Mouse (Mus musculus) erythroblast, embryonic 14.5 days (primary cell): ENCODE results near the gene Bcl9l. TPM values are rescaled to one million over a fixed set of nuclear protein-coding genes. Genes with fewer than 3 reads are reported as not detected.

Experiments
- H3K27me3 ChIP-seq: 2 replicates; pipeline ENCODE4 v1.6.1; 2012; ENCODE audit warnings: inconsistent platforms; ENCODE audit not compliant: control insufficient read depth
- H3K36me3 ChIP-seq: 2 replicates; pipeline ENCODE4 v1.6.1; 2012; ENCODE audit warnings: mild to moderate bottlenecking, inconsistent platforms; ENCODE audit not compliant: control insufficient read depth
- H3K4me1 ChIP-seq: 2 replicates; pipeline ENCODE4 v1.6.1; 2012; ENCODE audit warnings: inconsistent platforms; ENCODE audit not compliant: control insufficient read depth
- H3K4me3 ChIP-seq: replicated peaks from 2 replicates; pipeline ENCODE3; 2012; ENCODE audit warnings: moderate library complexity, mild to moderate bottlenecking, inconsistent platforms
- H3K9me3 ChIP-seq: 2 replicates; pipeline ENCODE4 v1.6.1; 2012; ENCODE audit warnings: low read length, inconsistent platforms, mixed read lengths; ENCODE audit not compliant: control insufficient read depth
- GATA1 ChIP-seq: IDR thresholded peaks from 2 replicates; pipeline ENCODE4 v1.6.1; 2012; ENCODE audit warnings: low read length, inconsistent platforms, mixed read lengths
- TAL1 ChIP-seq: IDR thresholded peaks from 3 replicates; pipeline ENCODE4 v1.6.1; 2012; ENCODE audit warnings: low read length, inconsistent platforms, mixed read lengths
- polyA plus RNA-seq: library from polyadenylated mRNA; stranded (reverse); fragments of >175 nt; gene quantifications from 2 replicates; pipeline ENCODE4 v1.2.3, GENCODE M21; 2012

Gene Bcl9l
- polyA plus RNA-seq, 1 experiment = 0.06 TPM

DNA sequence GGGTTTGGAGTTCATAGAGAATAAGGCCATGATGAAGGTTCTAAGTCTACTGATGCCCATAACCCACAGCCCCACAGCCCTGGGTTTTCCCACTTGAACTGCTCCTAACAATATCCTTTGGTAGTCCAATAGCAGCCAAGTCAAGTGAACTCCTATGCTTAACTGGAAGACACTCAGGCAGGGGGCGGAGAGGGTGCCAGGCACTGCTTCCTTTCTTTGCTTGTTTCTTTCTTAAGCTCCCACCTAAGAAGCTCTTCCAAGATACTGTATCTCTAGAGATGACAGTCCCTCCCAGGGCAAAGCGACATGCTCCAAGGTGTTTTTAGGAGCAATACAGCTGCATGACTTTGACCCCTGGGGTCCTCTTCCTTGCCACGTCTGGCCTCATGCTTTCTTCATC is 42.4 kb downstream of the Bcl9l start:
- Histone ChIP-seq H3K9me3 (no peaks in the 10 kb centered on the region), H3K36me3 (no peaks in the 10 kb centered on the region), H3K4me3 (no peak overlapping the region), H3K4me1 (no peaks in the 10 kb centered on the region), H3K27me3 (peaks cover 16% of the 10 kb centered on the region)
- TF ChIP-seq GATA1 (no peak), TAL1 (no peak)

DNA sequence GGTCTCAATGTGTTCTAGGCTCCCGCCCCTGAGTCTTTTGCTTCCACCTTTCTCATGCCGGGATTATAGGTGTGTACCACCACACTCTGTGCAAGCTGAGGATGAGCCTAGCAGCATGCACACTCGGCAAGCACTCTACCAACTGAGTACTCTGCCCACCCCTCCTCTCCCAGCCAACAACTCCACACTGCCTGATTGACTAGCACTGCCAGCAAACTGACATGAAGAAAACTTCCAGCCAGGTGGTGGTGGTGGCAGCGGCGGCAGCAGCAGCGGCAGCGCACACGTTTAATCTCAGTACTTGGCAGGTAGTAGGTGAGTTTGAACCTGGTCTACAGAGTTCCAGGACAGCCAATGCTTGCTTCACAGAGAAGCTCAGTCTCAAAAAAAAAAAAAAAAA is 43.0 kb downstream of the Bcl9l start:
- Histone ChIP-seq H3K4me1 (no peaks in the 10 kb centered on the region), H3K27me3 (peaks cover 18% of the 10 kb centered on the region), H3K4me3 (no peak overlapping the region), H3K36me3 (no peaks in the 10 kb centered on the region), H3K9me3 (no peaks in the 10 kb centered on the region)
- TF ChIP-seq GATA1 (no peak), TAL1 (no peak)

DNA sequence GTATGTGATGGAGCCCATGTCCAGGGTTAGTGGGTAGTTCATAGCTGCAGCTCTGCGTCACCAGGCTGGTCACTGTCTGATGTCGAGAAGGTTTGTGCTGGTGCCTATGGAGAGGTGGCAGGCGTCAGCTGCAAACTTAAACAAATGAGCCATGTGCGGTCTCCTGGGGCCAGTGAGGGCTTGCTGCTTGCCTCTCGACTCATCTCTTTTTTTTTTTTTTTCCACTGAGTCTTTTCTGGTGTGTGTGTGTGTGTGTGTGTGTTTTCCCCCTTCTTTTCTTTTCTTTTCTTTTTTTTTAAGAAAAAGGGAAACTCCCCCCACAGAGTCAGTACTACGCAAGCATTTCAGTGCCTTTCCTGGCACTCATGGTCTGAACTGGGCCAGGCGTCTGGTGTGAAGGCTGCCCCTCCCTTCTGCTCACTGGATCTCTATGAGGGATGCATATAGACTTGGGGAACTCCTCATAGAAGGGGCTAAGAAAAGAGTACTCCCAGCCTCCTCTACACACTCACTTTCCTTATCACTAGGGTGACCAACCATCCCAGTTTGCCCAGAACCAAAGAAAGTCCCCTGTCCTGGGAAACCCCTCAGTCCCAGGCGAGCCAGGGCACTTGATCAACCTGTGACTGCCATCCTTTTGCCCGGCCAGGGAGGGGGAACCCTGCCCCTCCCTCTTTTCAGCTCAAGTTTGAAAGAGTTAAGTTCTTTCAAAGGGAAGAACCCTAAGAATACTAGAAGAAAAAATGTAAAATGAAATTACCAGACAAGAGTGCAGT is 43.9 kb downstream of the Bcl9l start:
- Histone ChIP-seq H3K36me3 (no peaks in the 10 kb centered on the region), H3K4me3 (no peak overlapping the region), H3K9me3 (peaks cover 2% of the 10 kb centered on the region), H3K27me3 (peaks cover 18% of the 10 kb centered on the region), H3K4me1 (no peaks in the 10 kb centered on the region)
- no peak for TF ChIP-seq GATA1
- no peak for TF ChIP-seq TAL1

DNA sequence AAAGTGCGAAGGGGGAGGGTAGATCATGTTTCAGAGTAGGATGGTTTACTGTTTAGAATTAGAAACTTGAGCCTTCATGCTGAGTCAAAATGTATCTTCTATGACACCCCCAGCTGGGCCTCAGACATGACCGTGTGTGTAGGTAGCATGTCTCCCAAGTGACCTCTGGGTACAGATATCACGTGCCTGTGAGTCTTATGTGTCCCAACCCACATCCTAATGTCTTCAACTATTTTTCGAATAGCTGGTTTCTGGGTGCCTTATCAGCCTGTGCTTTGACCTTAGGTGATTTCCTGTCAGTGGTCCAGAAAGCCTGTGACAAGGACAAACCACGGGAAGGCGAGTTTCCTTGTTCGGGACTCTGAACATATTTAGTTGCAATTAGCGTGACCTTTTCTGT is 45.7 kb downstream of the Bcl9l start:
- TF ChIP-seq TAL1 = no peak
- TF ChIP-seq GATA1 = no peak
- Histone ChIP-seq H3K27me3 (peaks cover 18% of the 10 kb centered on the region), H3K9me3 (peaks cover 4% of the 10 kb centered on the region), H3K4me3 (no peak overlapping the region), H3K36me3 (no peaks in the 10 kb centered on the region), H3K4me1 (no peaks in the 10 kb centered on the region)

DNA sequence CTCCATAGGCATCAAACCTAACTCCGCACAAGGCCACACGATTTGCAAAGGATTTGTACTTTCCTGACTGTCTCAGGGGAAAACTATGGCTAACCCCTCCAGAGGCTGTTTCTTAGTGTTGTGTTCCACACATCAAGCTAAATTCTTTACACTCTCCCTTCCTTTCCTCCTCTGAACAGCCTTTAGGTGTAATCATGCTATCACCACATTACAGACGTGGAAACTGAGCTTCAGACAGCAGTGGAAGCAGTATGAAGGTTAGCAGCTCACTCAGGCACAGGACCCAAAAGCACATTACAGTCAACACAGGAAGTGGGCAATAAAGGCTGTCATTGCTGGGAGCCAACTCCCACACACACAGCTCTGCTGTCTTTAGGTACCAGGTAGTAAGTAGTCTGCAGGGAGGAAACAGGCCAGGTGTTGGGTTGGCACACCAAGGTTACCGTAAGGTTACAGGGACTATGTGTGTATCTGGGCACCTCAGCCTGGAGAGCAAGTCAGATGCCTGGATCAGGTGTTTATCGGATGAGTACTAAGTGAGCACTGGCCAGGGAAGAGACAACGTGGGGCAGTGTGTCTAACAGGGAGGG is 50.5 kb downstream of the Bcl9l start:
- H3K36me3 ChIP-seq = no peaks in the 10 kb centered on the region
- peaks cover 27% of the 10 kb centered on the region for H3K27me3 ChIP-seq
- no peak for TF ChIP-seq GATA1
- no peak for TF ChIP-seq TAL1
- H3K4me1 ChIP-seq = peaks cover 5% of the 10 kb centered on the region
- H3K4me3 ChIP-seq = no peak overlapping the region
- peaks cover 4% of the 10 kb centered on the region for H3K9me3 ChIP-seq

DNA sequence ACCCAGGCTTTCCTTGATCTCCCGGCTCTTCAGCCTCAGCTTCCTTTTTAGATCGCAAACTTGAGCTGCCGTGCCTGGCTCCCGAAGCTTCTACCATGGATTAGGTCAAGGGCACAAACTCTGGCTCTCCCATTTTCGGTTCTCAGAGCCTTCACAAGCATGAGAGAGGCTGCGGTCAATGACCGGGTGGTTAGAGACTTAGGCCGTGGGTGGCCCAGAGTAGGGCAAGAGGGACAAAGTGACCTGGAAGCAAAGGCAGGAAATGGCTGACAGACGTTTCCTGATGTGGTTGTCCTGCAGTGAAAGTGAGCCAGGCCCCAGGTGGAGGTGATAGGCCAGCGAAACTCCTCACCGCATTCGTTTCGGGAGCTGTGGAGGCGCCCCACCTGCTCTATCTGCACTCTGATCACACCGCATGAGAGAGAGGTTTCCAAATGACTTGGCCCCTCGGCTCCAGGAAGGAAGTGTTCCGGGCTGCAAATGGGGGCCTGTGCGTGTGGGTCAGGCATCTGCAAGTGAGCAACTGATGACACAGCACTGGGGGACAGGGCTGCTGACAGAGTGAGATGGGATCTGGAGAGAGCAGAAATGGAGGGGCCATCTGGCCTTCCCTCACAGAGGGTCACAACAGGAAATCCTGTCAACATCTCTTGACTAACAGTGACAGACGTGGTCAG is 55.1 kb downstream of the Bcl9l start:
- Histone ChIP-seq H3K4me3 (no peak overlapping the region), H3K27me3 (peaks cover 24% of the 10 kb centered on the region), H3K9me3 (no peaks in the 10 kb centered on the region), H3K36me3 (no peaks in the 10 kb centered on the region), H3K4me1 (peaks cover 5% of the 10 kb centered on the region)
- TF ChIP-seq TAL1 (no peak), GATA1 (no peak)

DNA sequence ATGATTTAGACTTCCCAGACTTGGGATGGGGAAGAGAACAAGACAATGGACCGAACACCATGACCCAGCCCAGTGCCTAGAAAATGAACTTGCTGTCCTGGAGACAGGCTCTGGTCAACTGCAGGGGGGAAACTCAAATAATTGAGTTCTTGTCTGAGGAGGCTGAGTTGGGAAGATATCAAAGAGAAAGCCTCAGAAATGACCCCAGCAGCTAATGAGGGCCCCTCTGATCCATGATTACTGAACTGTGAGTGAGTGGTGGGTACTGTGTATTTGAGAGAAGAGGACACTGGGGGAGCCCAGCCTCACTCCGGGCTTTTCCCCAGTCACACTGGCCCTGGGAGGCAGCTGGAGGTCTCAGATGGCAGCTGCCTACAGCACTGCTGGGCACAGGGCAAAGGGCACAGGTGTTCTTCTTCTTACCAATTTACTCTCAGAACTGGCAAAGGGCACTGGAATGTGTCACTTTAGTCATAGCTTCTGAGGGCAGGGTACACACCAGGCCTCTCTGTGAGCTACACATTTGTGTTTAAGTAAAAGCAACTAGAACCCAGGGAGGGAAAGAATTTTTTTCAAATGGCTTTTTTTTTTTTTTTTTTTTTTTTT is 57.3 kb downstream of the Bcl9l start:
- Histone ChIP-seq H3K9me3 (no peaks in the 10 kb centered on the region), H3K27me3 (peaks cover 24% of the 10 kb centered on the region)

DNA sequence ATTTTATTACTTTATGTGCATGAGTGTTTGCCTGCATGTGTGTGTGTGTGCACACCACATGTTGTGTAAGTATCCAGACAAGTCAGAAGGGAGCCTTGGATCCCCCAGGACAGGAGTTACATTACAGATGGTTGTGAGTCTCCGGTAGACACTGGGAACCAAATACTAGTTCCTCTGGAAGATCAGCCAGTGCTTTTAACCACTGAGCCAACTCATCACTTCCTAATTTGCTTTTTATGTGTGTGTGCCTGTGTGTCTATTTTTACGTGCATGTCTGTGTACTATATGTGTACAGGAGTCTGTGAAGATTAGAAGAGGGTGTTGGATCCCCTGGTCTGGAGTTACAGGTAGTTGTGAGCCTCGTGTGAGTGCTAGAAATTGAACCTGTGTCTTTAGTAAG is 58.1 kb downstream of the Bcl9l start:
- H3K9me3 ChIP-seq = no peaks in the 10 kb centered on the region
- no peak for TF ChIP-seq GATA1
- H3K36me3 ChIP-seq = no peaks in the 10 kb centered on the region
- peaks cover 23% of the 10 kb centered on the region for H3K27me3 ChIP-seq
- no peak overlapping the region for H3K4me3 ChIP-seq
- peaks cover 5% of the 10 kb centered on the region for H3K4me1 ChIP-seq

More for the DNA sequence above, 57.3 kb downstream of the Bcl9l start:
- Histone ChIP-seq H3K36me3 (no peaks in the 10 kb centered on the region), H3K4me1 (peaks cover 5% of the 10 kb centered on the region), H3K4me3 (no peak overlapping the region)
- TF ChIP-seq TAL1 (no peak), GATA1 (no peak)

DNA sequence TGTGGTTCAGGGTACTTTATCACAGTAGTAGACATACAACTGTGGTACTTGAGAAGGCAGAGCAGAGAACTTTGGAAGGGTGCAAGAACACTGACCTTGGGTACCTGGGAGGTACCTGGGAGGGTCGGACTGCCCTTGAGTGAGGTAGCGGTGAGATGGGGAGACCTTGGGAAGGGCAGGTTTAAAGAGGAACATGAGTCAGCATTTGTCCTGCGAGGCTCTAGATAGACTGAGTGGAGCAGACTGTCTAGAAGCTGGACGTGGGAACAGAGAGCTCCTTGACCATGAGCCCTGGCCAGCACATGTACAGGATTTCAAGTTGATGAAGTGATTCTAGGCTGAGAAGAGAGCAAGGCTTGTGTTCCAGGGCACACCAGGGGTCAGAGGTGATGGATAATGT is 59.7 kb downstream of the Bcl9l start:
- Histone ChIP-seq H3K4me1 (peaks cover 5% of the 10 kb centered on the region), H3K4me3 (no peak overlapping the region), H3K27me3 (peaks cover 12% of the 10 kb centered on the region), H3K9me3 (no peaks in the 10 kb centered on the region), H3K36me3 (no peaks in the 10 kb centered on the region)
- TF ChIP-seq GATA1 = no peak
- TF ChIP-seq TAL1 = no peak
